Mouse (Mus musculus) brain, embryonic 14.5 days (tissue): ENCODE measurements around the gene Jtb.

Experiments
- CTCF ChIP-seq: fragments of 200-500 bp; IDR thresholded peaks from 2 replicates; pipeline ENCODE4 v1.5.1; 2012; ENCODE audit warnings: inconsistent platforms, mild to moderate bottlenecking, moderate library complexity, borderline replicate concordance; ENCODE audit not compliant: insufficient read depth, insufficient read length; ENCODE audit errors: extremely low read depth
- POLR2A ChIP-seq: fragments of 200-500 bp; IDR thresholded peaks from 2 replicates; pipeline ENCODE4 v1.6.1; 2012; ENCODE audit warnings: mild to moderate bottlenecking, inconsistent platforms, borderline replicate concordance; ENCODE audit not compliant: poor library complexity, insufficient read depth, insufficient read length, severe bottlenecking; ENCODE audit errors: extremely low read depth

- TF ChIP-seq POLR2A (no peak), CTCF (no peak)
Observed at GRCm38 (mm10) chr3:90270784-90271183, 39.4 kb downstream of the Jtb start.
